Mouse (Mus musculus): ENCODE measurements around the gene Zdhhc23. TPM values are rescaled to one million over a fixed set of nuclear protein-coding genes. Genes with fewer than 3 reads are reported as not detected.

Gene Zdhhc23
- polyA plus RNA-seq, 1 experiment: 3.4 TPM

DNA sequence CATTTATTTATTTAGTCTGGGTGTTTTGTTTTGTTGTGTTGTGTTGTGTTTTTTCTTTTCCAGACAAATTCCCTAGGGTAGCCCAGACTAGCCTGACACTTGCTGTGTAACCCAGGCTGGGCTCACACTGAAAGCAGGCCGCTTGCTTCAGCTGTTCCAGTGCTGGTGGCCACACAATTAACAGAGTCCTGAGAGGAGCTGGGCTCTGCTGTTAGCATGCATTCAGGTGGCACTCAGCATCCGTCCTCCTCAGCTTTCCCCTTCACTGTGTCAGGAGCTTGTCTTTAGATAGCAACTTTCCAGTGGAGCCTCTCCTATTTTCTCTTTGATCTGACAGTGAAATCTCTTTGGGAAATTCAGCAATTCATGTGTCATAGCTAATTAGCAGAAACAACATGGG is 57.6 kb downstream of the Zdhhc23 start:
- Histone ChIP-seq H3K27me3 (ENCODE audit: control insufficient read depth, insufficient read depth, low read length) (no peaks in the 10 kb centered on the region), H3K36me3 (ENCODE audit: control insufficient read depth, insufficient read depth, low read length) (no peaks in the 10 kb centered on the region), H3K4me3 (ENCODE audit: low read depth, low read length) (no peak overlapping the region), H3K4me1 (ENCODE audit: control insufficient read depth, insufficient read depth, insufficient read length, low read length) (peaks cover 3% of the 10 kb centered on the region; the same call in 1 of the 2 replicates), H3K27ac (ENCODE audit: insufficient read depth, low read depth, low read length) (no peak overlapping the region)
- TF ChIP-seq POLR2A (IDR thresholded peaks at IDR 0.05; ENCODE audit: low read depth, low read length) (no peak), CTCF (IDR thresholded peaks at IDR 0.05; ENCODE audit: extremely low read depth, insufficient read length, insufficient replicate concordance, low read depth, low read length) (no peak)
- WGBS: 89% methylated on average over 2 of the region's 2 CpGs

DNA sequence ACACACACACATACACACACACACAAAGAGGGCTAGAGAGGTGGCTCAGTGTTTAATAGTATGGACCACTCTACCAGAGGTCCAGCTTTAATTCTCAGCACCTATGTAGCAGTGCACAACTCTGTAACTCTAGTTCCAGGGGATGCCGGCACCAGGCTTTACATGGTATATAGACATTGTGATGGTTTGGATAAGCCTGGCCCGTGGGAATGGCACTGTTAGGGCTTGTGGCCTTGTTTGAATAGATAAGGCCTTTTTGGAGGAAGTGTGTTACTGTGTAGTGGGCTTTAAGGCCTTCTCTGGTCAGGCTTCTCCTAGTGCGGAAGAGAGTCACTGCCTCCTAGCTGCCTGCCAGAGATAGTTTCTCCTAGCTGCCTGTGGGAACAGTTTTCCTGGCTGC is 60.7 kb downstream of the Zdhhc23 start:
- Histone ChIP-seq H3K4me3 (ENCODE audit: low read depth, low read length) (no peak overlapping the region), H3K36me3 (ENCODE audit: control insufficient read depth, insufficient read depth, low read length) (no peaks in the 10 kb centered on the region), H3K27me3 (ENCODE audit: control insufficient read depth, insufficient read depth, low read length) (no peaks in the 10 kb centered on the region), H3K4me1 (ENCODE audit: control insufficient read depth, insufficient read depth, insufficient read length, low read length) (no peaks in the 10 kb centered on the region), H3K27ac (ENCODE audit: insufficient read depth, low read depth, low read length) (no peak overlapping the region)
- WGBS: 67% methylated on average over 3 of the region's 3 CpGs
- TF ChIP-seq CTCF (IDR thresholded peaks at IDR 0.05; ENCODE audit: extremely low read depth, insufficient read length, insufficient replicate concordance, low read depth, low read length) (no peak), POLR2A (IDR thresholded peaks at IDR 0.05; ENCODE audit: low read depth, low read length) (no peak)

Other genes with a start within 250 kb of the Zdhhc23 start
- gene Drd3, start 225.8 kb downstream of the Zdhhc23 start, polyA plus RNA-seq (2012; rRNA removed): 0.20 and 0.25 TPM in 2 replicates
- 0.43 and 0.76 TPM in 2 replicates for gene Ccdc191, start 90.0 kb downstream of the Zdhhc23 start, polyA plus RNA-seq (2012; rRNA removed)
- gene Qtrt2, start 53.0 kb downstream of the Zdhhc23 start, polyA plus RNA-seq (2012; rRNA removed): 2.2 and 4.8 TPM in 2 replicates
- gene Gramd1c, start 83.6 kb upstream of the Zdhhc23 start, polyA plus RNA-seq (2012; rRNA removed): 0.61 and 1.3 TPM in 2 replicates
- gene Atp6v1a, start 159.9 kb upstream of the Zdhhc23 start, polyA plus RNA-seq (2012; rRNA removed): 3.0 and 5.9 TPM in 2 replicates
- gene Naa50, start 160.0 kb upstream of the Zdhhc23 start, polyA plus RNA-seq (2012; rRNA removed): 4.0 and 7.7 TPM in 2 replicates
- gene Usf3, start 193.5 kb upstream of the Zdhhc23 start, polyA plus RNA-seq (2012; rRNA removed): 3.4 and 6.7 TPM in 2 replicates

All from small intestine, adult 2 months (tissue).